Mouse (Mus musculus) heart, postnatal 0 days (tissue): Measurements from ENCODE around the gene Itih1.

Source experiments
- CTCF ChIP-seq: IDR thresholded peaks from 2 replicates; pipeline ENCODE4 v1.5.1; 2016; ENCODE audit warnings: antibody characterized with exemption, control low read depth, low read depth
- EP300 ChIP-seq: IDR thresholded peaks from 2 replicates; pipeline ENCODE4 v1.6.1; 2016; ENCODE audit warnings: antibody characterized with exemption, low read depth

DNA sequence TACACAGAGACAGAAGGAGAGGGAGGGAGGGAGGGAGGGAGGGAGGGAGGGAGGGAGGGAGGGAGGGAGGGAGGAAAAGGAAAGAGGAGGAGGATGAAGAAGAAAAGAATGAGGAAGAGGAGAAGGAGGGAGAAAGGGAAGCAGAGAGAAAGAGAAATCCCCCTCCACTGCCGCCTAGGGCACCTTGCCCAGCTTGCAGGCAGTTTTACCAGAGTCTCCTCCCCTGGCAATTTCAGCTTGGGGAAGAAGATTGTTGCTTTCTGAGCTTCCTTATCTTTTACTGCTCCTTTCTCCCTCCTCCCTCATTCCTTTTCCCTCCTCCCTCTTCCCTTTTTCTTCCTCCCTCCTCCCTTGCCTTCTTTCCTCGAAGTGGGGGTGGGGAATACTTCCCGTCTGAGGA lies 40.1 kb downstream of the Itih1 start:
- TF ChIP-seq CTCF (no peak), EP300 (no peak)
